Mouse (Mus musculus) kidney, postnatal 10 days (tissue): ENCODE measurements around the gene Cacna2d1.

Experiments used
- DNase-seq: peaks from one replicate; pipeline ENCODE4 v3.0.0; 2021; ENCODE audit warnings: mixed read lengths

Cacna2d1 gene

DNA sequence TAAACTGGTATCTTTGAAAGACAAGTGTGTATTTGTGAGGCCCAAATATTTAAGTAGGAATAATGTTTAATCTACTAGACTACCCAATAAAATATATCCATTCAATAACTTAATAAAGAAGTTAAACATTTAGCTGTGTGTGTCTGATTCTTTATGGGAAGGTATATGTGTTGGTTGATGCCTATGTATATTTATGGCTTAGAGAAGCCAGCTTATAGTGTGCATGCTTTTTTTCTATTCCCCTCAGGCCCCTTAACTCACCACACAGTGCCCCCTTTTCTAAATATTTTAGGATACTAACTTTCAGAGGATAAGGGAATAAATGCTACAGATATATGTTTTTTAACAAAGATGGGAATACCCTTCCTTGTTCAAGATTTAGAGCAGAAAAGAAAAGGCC is 128.8 kb downstream of the Cacna2d1 start:
- DNase-seq, result no peak

DNA sequence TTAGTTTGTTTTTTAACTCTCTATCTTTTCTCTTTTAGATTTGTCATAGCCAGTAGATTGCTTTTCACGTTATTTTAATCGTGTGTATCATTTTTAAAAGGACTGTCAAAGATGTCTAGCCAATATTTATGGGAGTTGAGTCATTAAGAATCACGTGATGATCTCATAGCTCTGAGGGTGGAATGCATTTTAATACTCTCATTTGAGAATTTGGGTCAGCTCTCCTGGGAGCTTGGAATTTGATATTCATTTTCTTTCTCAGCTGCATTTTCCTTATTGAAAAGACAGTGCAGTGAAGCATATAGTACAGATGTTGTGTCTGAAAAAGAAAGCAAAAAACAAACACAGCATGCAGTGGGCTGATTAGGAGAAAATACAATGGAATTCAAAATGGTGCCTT is 129.5 kb downstream of the Cacna2d1 start:
- no peak for DNase-seq

DNA sequence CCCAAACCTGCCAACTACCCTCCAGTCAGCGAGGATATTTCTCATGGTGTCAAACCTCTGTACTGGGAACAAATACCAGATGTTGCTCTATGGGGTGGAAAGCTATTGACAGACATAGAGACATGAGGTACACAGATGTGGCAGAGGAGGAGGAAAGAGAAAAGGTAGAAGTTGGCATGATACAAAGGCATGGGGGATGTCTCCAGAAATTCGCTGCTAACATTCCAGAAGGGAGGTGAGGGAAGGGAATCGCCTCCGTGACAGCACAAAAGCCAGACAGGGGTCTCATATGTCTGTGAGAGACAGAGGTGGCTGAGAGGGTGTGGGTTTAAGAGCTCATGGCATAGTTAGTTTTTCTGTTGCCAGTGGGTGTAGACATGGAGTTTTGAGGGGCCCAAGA is 131.3 kb downstream of the Cacna2d1 start:
- no peak for DNase-seq

DNA sequence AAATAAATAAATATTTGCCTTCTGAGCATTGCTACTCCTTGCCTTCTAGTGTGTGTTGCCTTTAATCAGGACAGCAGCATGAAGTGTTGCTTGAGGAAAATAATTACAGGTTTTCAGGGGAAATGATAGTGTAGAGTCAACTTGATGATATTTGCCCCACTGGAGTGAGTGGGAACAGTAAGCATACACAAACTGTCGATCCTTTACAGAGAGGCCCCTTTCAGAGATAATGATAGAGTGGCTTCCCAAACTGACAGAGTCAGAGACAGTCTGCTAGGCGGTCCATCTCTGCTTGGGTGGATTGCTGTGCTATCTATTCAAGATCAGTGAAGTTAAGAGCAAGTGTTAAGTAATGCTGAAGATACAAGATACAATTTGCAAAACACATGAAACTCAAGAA is 147.8 kb downstream of the Cacna2d1 start:
- DNase-seq, result no peak

DNA sequence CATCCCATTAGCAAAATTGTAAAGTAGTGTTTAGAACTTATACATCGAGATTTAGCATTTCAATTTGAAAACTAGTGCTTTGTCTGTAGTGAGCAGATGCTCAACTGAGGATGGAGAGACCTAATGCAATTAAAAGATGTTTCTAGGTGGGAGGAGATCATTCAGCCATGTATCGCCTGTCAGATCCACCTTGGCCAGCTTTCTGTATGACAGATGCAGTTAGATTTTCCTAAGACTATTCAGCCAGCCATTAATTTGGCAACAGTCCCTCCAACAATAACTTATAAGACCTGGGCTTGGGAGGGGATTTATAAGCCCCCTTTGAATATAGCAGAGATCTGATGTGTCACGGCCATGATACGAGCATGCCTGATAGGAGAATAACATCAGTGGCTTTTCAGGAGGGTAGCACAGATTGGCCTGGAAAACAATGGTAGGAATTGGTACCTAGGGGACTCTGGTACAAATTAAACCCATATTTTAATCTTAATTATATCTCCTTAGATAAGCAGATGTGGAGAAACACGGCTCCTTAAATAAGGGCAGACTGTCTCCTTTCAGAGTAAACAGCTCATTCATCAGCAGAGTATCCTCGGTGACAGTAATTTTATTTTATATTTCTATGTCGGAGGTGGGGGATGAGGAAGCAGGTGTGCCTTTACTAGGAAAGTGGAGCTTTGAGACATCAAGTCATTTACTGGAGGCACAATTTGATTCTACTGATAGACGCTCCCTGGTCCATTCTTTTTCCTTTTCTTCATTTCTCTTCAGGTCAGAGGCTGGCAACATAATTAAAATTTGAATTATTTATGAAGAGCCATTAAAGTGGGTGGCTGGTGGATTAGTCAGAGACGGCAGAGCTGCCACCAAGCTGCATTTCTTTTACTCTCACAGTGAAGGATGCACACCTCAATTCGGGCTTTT is 152.8 kb downstream of the Cacna2d1 start:
- DNase-seq, result no peak

DNA sequence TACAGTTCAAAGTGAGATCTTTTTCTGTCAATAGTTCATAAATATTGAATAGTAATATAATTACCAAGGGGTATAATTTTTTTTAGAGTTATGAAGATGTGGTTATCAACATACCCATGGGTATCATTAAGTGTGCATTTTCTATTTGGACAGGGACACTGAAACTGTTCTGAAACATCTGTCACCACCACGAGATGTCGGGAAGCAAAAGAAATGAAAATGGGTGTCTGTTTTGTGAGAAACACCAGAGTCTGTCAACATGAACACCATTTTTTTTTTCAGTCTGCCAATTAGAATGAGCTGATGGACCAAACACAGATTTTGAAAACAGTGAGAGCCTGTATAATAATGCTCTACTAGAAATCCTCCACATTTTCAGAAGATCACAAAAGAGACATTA is 153.5 kb downstream of the Cacna2d1 start:
- DNase-seq, result no peak

DNA sequence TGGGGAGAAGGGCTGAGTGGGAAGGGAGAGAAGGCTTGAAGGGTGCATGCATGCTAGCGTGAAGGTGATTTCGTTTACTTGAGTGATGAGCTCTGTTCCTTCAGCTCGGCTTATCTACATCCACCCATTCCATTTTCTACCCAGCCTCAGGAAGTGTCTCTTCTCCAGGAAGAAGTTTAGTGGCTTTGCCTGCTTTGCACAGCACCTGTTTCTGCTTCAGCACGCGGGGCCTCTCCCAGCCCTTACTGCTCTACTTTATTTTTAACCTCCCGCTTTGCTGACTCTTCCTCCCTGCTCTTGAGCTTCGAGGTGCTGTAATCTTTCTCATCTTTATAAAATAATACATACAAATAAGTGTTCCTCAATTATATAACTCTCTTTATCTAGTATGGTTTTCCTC is 158.0 kb downstream of the Cacna2d1 start:
- no peak for DNase-seq

DNA sequence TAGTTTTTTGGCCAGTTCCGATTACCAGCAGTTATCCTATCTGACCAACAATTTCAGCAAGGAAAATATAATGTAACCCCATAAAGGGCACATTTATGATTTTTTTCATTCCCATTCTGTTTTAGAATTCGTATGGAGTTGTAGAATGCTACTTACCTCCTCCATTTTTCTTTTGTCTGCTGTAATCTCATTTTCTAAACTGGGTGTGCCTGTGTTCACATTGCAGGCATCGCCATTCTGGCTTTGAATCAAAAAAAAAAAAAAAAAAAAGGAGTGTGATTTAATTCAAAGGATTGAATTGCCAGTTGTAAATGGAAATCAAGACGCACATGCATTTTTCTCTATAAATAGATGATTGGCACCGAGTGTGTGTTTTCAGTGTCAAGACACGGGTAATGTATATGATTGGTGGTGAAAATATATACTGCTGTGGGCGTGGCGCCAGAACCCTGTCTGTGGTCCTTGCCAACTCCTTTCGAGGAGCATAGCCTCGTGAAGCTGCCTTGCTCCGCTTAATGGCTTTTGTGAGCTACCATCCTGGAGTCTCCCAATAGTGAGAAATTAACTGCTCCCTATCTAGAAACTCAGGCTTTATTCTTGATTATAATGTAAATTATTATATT is 158.7 kb downstream of the Cacna2d1 start:
- peak; percentile 5 for DNase-seq

DNA sequence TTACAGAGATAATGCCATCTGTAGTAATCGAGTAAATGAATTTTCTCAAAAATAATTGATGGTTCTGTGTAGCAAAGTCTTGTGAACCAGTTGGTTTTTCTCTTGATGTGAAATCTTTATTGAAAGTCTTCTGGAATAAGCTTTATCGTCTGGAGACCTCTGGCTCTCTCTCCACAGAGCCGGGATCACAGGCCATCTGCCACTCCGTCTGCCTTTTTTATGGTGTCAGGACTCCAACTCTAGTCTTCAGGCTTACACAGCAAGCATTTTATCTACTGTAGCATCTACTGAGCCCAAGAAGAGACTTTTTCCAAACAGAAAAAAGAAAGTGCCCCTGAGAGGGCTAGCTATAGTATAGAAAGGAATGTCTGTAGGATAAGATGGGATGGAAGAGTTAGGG is 160.9 kb downstream of the Cacna2d1 start:
- no peak for DNase-seq

DNA sequence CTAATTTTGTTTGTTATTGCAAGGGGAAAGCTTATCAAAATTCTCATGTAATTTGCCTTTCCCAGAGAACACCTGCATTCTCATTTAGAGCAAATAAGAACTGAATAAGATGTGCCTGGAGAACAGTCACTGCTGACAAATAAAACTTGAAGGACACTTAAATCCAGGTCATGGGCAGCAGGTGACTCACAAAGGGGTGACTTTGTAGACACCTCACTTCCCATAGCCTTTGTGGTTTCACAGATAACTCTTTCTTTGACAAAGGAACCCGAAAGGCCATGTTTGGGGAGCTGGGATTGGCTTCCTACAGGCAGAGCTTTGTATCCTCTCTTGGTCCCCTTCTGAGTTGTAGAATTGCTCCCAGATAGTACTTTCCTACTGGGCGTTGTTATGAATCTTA is 164.3 kb downstream of the Cacna2d1 start:
- DNase-seq, result no peak

DNA sequence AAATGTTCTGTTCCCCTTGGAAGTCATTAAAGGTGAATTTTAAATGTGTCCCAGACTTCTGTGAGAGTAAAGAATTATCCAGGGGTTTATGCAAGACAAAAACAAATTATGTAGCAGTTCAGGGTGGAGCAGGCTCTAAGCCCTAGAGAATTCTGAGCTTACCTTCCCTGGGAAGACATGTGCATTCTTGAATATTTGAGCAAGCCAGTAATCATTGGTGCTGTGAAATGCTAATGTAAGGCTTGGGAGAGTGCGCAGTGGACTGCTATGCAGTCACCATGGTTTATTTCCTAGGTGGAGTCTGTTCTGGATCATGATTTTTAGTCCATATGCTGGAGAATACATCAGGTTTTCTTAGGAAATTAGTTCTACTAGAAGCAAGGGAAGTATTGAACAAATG is 167.3 kb downstream of the Cacna2d1 start:
- DNase-seq, result no peak

DNA sequence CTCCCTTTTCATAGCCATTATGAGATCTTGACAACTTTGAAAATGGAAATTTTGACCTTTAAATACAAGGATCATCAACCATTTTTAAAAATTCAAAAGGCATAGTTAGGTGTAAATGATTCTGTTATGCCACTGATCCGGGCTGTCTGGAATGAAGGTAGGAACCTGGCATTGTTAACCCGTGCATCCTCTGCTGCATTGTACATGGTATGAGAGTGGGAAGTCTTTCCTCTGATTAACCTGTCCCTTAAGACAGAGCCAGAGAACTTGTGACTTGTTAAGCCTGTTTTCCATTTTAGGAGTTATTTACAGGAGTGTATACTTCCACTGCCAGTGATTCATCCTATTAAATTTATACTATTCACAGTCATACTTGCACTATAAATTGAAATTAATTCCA is 171.2 kb downstream of the Cacna2d1 start:
- no peak for DNase-seq

DNA sequence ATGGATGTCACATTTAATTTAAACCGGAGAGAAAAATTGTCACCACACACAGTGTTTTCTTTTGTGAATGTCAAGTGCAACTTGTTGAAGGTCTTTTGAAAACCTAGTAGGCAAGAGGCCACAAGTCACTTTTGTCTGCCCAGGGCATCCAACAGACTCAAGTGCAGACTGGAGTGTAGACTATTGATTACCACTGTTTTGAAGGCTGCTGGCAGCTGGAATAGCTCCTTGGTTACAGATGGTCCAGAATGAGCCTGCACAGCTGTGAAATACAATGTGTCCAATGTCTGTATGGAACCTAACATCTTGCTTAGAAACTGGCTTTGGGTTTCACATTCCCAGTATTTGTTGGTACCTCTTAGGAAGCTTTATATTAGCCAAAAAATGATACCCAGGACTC is 176.2 kb downstream of the Cacna2d1 start:
- DNase-seq, result no peak

DNA sequence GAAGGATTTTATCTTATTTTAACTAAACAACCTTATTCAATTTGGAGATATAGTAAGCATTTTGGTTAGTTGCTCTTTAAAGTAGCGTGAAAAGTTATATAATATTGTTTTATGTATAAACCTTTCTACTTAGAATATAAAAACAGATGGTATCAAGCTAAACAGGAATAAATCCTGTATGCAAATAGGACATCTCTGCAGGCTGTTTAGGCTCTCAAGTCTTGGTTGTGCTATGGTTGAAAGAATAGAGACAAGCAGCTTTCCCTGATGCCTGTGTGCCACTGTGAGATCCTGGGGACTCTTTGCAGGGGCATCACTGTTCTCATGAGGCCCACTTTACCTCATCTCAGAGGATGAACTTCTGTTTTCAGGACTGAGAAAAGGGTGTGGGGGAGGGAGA is 179.4 kb downstream of the Cacna2d1 start:
- no peak for DNase-seq

DNA sequence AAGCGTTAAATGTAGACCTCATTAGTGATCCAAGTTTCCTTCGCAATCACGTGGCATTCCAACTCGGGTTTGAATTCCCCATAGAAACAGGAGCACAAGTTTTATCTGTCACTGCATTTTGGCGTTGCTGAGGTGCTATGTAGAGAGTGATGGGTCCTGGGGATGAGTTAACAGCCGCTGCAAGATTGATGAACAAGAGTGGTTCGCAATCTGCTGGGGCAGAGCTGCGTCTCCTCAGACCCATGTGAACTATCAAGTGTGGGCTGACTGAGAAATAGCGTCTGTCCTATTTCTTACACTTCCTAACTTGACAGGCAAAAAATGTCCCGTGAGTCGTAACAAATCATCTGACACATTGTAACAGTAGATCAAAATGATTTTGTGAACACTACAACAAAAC is 186.8 kb downstream of the Cacna2d1 start:
- no peak for DNase-seq

DNA sequence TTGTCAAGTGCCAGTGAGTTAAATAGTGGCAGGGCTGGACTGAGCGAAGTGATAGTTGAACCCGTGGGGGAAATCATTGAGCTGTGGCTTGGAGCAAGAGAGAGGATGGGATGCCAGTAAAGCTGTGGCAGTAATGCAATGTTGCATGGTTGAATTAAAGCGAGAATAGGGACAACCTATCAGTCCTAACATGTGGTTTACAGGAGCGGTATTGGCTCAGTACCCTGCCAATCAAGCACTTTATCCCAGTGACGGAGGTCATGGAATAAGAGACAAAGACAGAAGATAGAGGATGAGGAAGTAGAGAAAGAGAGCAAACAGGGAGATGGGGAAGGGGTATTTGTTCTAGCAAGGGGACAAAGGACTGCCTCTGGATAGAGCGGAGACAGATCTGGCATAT is 187.6 kb downstream of the Cacna2d1 start:
- no peak for DNase-seq

DNA sequence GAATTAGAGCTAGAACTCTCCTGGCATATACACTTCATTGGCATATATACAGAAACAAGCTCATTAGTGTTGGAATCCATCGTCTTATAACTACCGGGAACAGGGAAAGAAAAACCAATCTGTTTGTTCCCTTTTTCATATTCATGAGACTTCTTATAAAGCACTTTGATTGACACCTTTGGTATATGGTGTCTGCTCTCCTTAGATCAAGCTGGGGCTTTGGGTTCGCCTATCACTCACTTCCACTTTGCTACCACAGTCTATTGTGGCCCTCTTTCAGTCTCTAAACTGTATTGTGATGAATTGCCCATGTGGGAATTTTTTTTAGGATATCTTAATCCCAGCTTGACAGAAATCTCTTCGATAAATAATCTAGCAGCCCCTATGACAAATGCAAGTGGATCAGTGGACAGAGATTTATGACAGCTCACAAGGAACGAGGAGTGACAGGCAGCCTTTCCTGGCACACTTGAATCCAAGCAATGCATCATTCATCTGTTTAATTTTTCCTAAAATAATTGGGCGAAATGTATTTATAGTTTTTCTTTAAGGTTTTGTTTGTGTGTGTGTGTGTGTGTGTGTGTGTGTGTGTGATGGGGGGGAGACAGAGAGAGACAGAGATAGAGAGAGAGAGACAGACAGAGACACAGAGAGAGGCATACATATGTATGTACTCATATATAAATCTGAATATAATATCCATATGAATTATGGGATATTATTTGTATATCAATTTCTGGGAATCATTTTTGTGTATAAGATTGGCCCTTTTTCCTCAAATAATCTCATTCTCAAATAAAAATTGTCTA is 200.0 kb downstream of the Cacna2d1 start:
- DNase-seq, result no peak

DNA sequence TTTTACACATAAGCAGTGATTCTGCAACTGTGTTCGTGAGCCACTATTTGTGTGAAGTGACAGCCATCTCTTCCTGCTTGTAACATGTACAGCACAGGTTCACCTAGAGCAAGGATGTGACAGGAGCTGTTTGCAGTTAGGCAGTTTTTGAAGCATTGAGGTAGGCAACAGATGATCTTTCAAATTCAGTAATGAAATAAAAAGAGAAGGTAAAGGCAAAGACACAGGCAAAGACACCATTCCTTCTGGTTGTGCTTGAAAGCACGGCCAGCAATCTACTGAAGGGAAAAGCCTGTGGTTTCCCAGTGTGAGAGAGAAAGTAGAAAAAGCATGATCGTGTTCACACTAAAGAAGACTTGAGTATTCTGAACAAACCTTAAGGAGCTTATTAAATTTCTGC is 201.5 kb downstream of the Cacna2d1 start:
- DNase-seq, result no peak

DNA sequence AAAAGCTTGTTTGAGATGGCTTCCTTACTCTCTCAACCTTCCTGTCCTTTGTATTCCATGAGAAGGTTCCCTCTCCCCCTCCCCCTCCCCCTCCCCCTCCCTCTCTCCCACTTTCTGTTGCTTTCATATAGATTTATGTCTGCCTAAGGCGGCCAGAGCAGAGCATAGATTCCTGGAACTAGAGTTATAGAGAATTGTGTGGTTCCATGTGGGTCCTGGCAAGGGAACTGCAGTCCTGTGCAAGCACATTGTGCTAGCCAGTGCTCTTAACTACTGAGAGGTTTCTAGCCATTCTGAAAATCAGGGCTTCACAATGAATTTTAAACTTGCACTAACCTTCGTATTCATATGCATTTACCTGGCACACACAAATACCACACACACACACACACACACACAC is 202.3 kb downstream of the Cacna2d1 start:
- DNase-seq, result no peak

DNA sequence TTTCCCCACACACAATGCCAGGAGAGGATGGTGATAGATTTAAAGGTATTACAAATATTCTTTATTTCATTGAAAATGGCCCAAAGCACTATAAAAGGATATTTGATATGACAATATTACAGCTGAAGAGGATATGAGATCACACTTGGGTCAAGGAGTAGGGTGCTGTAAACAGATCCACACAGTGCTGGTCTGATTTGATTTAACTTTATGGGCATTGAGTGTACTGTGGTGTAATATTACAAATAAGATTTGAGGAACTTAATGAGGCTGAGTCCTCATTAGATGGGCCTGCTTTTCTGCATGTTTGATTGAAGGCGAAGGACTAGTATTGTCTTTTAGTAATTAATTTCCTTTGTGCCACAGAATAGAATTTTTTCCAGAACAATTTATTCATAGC is 212.1 kb downstream of the Cacna2d1 start:
- no peak for DNase-seq

DNA sequence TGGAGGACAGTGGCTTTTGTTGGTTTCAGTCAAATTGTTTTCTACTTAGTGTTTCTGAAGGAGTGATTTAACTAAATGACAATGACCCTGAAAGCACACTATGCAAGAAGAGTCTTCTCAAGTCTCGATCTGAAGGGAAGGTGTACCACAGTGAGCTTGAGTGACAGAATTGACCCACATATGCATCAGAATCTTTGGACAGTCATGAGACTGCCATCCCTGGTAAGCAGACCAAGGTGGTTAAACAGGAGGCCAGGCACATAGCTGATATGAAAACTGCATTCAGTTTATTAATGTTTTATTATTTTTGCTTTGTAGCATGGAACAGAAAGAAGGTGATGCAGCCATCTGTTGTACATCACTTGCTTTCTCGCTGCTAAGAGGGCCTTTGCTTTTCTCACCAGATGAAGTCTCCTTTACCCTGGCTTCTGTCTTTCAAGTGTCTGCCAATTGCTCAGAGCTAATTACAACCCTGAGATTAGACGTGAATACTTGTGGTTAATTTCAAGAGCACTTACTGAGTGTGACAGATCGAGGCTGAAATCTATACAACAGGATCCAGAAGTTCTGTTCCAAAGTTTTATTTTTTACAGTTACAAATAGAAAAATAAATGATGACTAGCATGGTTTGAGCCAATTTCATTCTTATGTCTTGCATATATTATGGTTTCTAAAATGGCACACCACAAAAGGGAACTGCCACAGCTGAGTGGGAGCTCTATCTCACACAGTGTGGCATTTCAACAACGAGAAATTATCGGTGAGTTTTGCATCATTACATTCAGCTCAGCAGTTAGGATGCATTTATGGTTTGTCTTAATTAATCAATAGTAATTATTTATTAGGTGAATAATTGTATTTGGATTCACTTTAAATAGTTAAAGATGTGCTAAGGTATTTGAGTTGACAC is 221.1 kb downstream of the Cacna2d1 start:
- no peak for DNase-seq

DNA sequence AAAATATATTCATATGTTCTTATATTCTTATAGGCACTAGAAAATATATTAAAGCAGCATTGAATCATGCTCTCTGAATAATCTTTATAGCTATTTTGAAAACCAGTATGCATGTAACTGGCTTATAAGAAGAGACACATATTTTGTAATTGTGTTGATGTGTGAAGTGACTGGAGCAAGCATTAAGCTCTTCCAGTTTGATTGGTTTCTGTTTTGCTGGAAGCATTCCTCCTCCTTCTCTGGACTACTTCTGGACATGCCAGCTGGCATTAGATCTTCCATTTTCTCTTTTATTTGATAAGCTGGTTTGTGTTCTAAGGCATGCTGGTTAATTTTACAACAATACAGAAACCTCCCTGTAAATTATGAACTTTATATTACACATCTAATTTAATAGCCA is 228.8 kb downstream of the Cacna2d1 start:
- DNase-seq, result no peak
